Mouse (Mus musculus): ENCODE results near the gene Grn. TPM values are rescaled to one million over a fixed set of nuclear protein-coding genes. Genes with fewer than 3 reads are reported as not detected.

Grn gene
- total RNA-seq, 2 experiments from 2014 or later = 60.6 to 66.4 TPM

- TF ChIP-seq CTCF (conservative IDR thresholded peaks at IDR 0.05) = no peak
- no peak for DNase-seq (ENCODE audit: low spot score in 2 of 2)
- no peak overlapping the region for H3K27ac ChIP-seq
- H3K4me3 ChIP-seq = no peak overlapping the region
Observed at GRCm38 (mm10) chr11:102433866-102434265, 3.8 kb downstream of the Grn start.

- H3K27ac ChIP-seq = no peak overlapping the region
Observed at GRCm38 (mm10) chr11:102434406-102434805, 4.3 kb downstream of the Grn start.

DNA sequence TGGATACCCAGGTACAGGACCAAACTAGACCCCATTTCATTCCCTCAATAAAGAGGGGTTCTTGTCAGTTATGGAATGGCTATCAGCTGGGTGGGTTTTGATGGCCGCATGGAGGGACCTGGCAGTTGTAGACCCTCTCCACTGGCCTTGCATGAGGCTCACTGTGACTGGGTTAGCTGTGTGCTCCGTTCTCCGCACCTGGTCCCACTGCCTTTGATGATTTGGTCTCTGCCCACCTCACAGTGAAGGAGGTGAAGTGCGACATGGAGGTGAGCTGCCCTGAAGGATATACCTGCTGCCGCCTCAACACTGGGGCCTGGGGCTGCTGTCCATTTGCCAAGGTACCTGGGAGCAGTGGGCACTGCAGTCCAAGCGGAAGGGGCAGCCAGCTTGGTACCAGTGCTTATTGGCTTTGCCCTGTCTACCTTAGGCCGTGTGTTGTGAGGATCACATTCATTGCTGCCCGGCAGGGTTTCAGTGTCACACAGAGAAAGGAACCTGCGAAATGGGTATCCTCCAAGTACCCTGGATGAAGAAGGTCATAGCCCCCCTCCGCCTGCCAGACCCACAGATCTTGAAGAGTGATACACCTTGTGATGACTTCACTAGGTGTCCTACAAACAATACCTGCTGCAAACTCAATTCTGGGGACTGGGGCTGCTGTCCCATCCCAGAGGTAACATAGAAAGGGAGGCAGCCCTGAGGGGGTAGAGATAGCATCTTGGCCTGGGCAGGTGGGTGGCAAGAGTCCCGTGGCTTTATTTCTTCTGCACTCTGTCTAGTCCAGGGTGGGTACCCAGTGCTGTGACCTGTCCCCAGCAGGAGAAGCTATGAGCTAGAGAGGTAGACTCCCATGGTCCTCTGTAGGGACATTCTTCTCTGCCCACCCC, 4.9 kb downstream of the Grn start:
- DNase-seq (ENCODE audit: low spot score in 2 of 2) = no peak
- TF ChIP-seq CTCF (conservative IDR thresholded peaks at IDR 0.05) = no peak
- no peak overlapping the region for H3K27ac ChIP-seq
- H3K4me3 ChIP-seq = no peak overlapping the region

More at GRCm38 (mm10) chr11:102434406-102434805, 4.3 kb downstream of the Grn start:
- DNase-seq (ENCODE audit: low spot score in 2 of 2) = peak; percentile 88 to 93
- TF ChIP-seq CTCF (conservative IDR thresholded peaks at IDR 0.05) = peak; percentile 95
- H3K4me3 ChIP-seq = no peak overlapping the region

DNA sequence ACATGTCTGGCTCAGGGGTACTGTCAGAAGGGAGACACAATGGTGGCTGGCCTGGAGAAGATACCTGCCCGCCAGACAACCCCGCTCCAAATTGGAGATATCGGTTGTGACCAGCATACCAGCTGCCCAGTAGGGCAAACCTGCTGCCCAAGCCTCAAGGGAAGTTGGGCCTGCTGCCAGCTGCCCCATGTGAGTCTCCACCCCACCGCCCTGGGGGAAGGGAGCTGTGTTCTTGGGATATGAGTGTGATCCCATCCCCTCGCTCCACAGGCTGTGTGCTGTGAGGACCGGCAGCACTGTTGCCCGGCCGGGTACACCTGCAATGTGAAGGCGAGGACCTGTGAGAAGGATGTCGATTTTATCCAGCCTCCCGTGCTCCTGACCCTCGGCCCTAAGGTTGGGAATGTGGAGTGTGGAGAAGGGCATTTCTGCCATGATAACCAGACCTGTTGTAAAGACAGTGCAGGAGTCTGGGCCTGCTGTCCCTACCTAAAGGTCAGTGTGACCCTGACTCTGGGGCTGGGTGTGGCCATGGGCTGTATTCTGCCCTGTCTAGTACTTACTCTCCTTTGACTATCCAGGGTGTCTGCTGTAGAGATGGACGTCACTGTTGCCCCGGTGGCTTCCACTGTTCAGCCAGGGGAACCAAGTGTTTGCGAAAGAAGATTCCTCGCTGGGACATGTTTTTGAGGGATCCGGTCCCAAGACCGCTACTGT, 5.8 kb downstream of the Grn start:
- H3K27ac ChIP-seq = no peak overlapping the region
- no peak for TF ChIP-seq CTCF (conservative IDR thresholded peaks at IDR 0.05)
- DNase-seq (ENCODE audit: low spot score in 2 of 2) = no peak

GRCm38 (mm10) chr11:102436471-102436790, 6.3 kb downstream of the Grn start:
- Histone ChIP-seq H3K4me3 (no peak overlapping the region), H3K27ac (no peak overlapping the region)
- peak in 1 of 2 experiments; percentile 35 for DNase-seq (ENCODE audit: low spot score in 2 of 2)
- no peak for TF ChIP-seq CTCF (conservative IDR thresholded peaks at IDR 0.05)

More for the DNA sequence above, 5.8 kb downstream of the Grn start:
- no peak overlapping the region for H3K4me3 ChIP-seq

GRCm38 (mm10) chr11:102437120-102438061, 7.3 kb downstream of the Grn start:
- peak; percentile 61 for TF ChIP-seq CTCF (conservative IDR thresholded peaks at IDR 0.05)
- Histone ChIP-seq H3K27ac (peak overlapping the region; percentile 92), H3K4me3 (peak overlapping the region; percentile 59)
- DNase-seq (ENCODE audit: low spot score in 2 of 2) = peak in 1 of 2 experiments; percentile 74

DNA sequence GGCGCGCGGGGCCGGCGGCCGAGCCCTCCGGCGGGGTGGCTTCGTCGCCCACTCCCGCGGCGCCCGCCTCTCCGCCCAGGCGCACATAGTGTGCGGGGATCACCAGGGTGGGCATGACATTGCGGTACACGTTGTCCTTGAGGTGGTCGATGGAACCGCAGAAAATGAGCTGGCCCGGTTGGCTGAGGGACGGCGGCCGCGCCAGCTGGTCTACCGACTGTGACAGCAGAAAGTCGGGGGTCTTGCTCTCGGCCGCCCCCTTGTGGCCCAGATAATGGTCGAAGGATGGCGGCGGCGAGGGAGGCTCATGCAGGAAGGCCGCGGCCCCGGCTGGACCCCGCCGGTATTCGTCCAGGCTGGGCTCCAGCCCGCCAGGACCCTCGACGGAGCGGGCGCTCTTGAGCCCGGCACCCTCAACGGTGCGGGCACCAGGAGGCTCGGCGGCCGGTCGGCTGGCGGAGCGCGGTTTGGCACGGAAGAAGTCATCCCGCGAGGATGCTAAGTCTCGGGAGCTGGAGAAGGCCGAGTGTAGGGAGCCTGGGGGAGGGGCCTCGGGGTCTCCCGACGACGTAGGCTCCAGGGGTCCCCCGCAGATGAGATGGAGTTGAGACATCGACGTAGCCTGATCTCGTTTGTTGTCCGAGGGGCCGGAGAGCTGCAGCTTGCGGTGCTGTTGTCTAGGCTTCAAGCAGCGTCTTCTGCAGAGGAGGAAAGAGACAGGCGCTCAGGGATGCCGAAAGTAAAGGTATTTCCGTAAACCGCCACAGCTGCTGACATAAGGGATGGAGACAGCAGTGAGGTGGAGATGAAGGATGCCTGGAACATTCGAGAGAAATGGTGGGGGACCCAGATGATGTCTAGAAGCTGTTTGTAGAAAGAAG, 8.3 kb downstream of the Grn start:
- Histone ChIP-seq H3K27ac (peak overlapping the region; percentile 92), H3K4me3 (peak overlapping the region; percentile 59)
- DNase-seq (ENCODE audit: low spot score in 2 of 2) = peak in 1 of 2 experiments; percentile 88
- peak; percentile 89 for TF ChIP-seq CTCF (conservative IDR thresholded peaks at IDR 0.05)

- Histone ChIP-seq H3K4me3 (no peak overlapping the region; the same call in 1 of the 2 replicates), H3K27ac (peak overlapping the region; percentile 92)
- no peak for TF ChIP-seq CTCF (conservative IDR thresholded peaks at IDR 0.05)
- no peak for DNase-seq (ENCODE audit: low spot score in 2 of 2)
Observed at GRCm38 (mm10) chr11:102439093-102440082, 9.3 kb downstream of the Grn start.

DNA sequence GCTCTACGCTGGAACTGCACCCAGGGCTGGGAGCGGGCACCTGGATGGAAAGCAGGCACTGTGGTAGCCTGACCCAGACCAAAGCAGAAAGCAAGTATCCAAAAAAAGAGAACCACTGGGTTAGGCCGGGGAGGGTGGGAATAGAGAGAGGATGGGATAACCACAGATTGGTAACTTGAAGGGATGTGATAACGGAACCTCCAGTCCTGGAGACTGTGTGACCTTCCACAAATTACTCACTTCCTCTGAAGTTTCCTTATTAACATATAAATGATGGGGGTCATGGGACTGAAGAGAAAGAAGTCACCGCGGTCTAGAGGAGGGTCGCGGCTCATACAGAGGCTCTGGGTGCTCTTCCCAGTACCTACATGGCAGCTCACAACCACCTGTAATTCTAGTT, 10.1 kb downstream of the Grn start:
- DNase-seq (ENCODE audit: low spot score in 2 of 2) = no peak
- no peak overlapping the region for H3K27ac ChIP-seq
- no peak for TF ChIP-seq CTCF (conservative IDR thresholded peaks at IDR 0.05)
- no peak overlapping the region for H3K4me3 ChIP-seq

DNA sequence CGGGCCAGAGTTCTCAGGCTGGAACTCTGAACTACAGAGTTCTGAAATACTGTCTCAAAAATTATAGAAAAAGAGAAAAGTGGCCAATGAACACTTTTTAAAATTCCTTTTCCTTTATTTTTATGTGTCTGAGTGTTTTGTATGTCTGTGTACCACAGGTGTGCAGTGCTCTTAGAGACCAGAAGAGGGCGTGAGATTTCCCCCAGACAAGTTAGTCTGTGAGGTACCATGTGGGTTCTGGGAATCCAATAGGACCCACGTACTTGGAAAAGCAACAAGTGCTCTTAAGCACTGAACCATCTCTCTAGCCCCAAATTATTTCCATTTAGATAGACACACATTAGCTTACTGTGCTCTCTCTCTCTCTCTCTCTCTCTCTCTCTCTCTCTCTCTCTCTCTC, 11.3 kb downstream of the Grn start:
- DNase-seq (ENCODE audit: low spot score in 2 of 2) = no peak
- Histone ChIP-seq H3K4me3 (no peak overlapping the region), H3K27ac (no peak overlapping the region)
- peak; percentile 69 for TF ChIP-seq CTCF (conservative IDR thresholded peaks at IDR 0.05)

DNA sequence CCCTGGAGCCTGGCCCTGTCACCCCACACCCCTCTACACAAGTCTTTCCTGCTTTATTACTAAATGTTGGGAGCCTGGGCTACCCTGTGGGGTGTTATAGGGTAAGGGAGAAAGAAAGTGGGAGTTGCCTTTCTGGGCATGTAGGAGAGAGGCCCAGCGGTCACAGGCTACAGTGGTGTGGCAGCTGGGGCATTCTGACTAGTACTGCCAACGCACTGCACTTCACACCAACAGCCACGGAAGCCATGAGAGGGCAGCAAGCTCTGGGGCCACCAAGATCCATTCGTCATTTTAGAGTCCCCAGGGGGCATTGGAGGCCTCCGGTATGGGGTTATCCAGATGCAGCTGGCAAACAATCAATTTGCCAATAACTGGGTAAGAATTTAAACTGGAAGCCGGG, 12.0 kb downstream of the Grn start:
- no peak overlapping the region for H3K27ac ChIP-seq
- no peak overlapping the region for H3K4me3 ChIP-seq
- no peak for DNase-seq (ENCODE audit: low spot score in 2 of 2)
- no peak for TF ChIP-seq CTCF (conservative IDR thresholded peaks at IDR 0.05)

All from layer of hippocampus, adult 2 months (tissue).